Mouse (Mus musculus) urinary bladder, postnatal 10 days (tissue): ENCODE measurements around the gene Akt1s1.

Source experiments
- DNase-seq: peaks from one replicate; pipeline ENCODE4 v3.0.0; 2022; ENCODE audit warnings: low spot score

The Akt1s1 gene

DNA sequence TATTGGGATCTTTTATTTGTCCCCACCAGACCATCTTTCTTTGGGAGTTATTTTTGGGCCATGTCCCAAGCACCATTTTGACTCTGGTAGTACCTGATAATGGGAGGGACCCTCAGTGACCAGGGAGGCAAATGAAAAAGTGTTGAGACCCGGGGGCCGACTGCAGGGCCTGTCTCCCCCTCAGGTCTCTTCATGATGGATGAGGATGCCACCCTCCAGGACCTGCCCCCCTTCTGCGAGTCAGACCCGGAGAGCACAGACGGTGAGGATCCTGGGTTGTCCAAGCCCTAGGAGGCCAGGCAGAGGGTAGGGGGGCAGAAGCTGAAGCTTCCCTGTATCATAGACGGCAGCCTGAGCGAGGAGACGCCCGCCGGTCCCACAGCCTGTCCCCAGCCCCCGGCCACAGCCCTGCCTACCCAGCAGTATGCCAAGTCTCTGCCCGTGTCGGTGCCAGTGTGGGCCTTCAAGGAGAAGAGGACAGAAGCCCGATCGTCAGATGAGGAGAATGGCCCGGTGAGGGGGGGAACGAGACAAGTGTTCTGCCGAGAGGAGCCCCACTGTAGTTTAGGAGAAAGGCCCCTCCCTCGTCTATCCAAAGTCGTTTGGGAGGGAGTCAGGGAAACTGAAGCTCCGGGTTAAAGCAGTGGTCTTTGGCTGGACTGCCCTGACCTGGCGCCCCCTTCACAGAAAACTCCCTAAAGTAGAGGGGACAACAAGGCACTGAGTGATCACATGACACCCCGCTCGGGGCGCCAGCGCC, 5.0 kb downstream of the Akt1s1 start:
- DNase-seq: no peak

DNA sequence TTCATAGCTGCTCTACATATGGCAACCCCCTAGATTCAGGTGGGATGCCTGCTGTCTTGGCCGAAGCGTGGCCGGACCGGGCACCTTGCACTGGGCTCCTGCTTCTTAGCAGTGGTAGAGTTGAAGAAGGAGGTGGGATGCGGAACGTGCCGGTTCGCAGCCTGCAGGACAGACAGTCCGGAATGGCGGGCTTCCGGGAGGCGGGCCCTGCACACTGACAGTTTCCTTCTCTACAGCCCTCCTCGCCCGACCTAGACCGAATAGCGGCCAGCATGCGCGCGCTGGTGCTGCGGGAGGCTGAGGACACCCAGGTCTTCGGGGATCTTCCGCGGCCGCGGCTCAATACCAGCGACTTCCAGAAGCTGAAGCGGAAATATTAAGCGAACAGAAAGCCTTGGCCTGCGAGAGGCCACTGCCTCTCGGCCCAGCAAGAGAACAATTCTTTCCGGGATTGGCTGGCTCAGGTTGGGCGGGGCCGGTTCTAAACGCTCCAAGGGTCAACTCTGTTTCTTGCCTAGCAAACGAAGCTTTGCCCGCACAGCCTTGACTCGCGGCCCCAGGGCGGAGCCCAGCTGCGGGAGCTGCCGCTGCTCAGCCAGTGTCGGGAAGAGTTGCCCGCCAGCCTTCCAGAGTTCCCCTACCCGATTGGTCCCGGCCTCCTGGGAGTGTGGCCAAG, 5.7 kb downstream of the Akt1s1 start:
- no peak for DNase-seq

DNA sequence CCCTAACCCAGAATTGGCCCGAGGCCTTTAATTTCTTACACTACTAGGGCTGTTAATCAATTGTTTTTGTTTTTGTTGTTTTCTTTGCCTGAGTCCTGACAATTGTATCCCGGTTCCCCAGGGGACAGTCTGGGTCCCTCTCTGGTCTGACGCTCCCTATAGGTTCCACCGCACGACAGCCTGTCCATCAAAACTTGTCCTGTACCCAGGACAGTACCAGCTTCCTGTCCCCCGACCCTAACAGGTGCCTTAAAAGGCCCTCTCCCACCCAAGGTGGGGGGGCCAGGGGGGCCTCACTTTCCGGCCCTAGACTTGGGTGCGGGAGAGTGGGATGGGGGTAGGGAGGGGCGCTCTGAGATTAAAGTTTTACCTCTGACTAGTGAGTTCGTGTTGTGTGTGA, 6.2 kb downstream of the Akt1s1 start:
- DNase-seq: no peak

DNA sequence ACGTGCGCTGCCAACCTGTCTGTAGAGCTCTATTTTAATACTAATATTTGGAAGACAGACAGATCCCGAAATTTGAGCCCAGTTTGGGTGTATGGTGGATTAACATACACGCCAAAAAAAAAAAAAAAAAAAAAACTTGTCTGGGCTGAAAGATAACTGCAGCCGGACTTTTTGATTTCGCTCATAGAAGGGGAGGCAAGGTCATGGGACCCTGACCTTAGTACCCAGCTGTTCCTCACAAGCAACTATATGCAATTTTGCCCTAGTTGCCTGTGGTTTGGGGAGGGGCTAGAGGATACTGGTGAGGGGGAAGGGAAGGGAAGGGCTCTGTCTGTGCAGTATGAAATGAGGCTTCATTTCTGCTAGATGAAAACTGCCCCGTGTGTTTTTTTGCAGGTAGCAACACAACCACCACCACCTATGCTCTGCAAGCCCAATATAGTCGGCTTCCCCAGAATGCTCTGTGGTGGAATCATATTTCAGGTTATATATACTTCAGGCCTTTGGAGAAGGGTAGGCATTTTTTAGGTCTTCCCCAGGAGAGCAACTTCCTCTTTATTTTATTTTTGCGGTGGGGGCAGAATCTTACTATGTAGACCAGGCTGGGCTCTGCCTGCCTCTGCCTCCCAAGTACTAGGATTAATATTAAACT, 7.6 kb downstream of the Akt1s1 start:
- no peak for DNase-seq

DNA sequence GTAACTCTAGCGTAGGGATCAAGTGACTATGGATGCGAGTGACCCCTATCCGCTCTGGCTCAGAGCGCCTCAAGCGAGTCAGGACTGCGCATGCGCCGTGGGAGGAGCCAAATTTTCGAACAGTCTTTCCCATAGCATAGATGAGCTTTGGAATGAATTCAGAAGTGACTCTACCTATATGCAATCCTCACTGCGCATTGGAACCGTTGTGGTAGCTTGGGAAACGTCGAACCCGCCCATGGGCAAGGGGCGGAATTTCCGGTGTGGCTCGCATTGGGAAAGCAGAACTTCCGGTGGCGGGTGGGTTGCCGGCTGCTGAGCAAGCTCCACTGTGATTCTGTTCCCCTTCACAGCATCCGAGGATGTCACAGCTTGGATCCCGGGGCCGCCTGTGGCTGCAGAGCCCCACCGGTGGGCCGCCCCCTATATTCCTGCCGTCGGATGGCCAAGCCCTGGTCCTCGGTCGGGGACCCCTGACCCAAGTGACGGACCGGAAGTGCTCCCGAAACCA, 8.3 kb downstream of the Akt1s1 start, which contains the start of gene Pnkp:
Gene Pnkp (plus strand): TSS at position 98 of the 511 bp plus-strand sequence.
- no peak for DNase-seq

DNA sequence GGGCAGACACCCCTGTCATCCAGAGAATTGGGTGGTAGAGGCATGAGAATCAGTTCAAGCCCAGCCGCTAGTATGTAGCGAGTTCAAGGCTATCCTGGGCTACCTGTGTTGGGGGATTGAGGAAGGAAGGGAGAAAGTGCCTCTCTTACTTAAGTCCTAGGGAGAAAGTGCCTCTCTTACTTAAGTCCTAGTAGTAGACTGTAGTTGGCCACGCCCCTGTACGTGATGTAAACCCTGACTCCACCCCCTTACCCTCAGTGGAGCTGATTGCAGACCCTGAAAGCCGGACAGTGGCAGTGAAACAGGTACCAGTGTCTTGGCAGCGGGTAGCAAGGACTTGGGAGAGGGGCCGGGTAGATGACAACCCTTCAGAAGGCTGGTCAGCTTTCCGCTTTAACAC, 9.1 kb downstream of the Akt1s1 start:
- DNase-seq: no peak

DNA sequence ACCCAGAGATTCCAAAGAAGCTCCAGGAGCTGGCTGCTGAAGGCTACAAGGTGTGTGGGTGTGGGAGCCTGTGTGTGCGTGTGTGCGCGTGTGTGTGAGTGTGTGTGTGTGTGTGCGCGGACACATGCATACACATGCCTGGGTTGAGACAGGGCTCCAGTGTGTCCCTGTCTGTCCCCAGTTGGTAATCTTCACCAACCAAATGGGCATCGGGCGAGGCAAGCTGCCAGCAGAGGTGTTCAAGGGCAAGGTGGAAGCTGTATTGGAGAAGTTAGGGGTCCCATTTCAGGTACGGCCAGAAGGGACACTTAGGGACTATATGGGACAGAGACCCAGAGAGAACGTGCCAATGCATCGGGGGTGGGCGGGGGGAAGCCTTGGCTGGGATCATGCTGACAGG, 11.1 kb downstream of the Akt1s1 start:
- no peak for DNase-seq

DNA sequence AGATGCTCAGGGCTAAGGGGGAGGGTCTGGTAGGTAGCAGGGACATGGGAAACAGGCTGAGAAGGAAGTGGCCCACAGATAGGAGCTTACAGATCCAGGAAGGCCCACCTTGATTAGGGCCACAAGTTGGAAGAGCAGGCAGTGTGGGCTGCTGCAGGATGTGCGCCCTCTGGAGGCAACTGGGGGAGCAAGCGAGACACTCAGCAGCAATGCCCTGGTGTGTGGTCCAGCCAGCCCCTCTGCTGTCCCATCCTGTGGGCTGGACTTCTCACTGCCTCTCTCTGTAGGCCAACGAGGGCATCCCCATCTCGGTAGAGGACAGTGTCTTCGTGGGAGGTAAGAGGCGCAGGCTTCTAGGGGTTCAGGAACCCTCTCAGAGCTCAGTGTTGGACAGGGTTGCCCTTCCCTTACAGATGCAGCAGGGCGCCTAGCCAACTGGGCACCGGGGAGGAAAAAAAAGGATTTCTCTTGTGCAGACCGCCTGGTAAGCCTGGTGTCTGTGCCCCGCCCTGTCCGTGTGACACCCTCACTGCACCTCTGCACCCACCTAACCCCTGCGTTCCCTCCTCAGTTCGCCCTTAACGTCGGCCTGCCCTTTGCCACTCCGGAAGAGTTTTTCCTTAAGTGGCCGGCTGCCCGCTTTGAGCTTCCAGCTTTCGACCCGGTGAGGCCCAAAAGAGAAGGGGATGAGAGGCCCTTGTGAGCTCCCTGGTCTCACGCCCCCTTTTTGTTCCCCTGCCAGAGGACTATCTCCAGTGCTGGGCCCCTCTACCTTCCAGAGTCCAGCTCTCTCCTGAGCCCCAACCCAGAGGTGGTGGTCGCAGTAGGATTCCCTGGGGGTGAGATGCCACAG, 12.0 kb downstream of the Akt1s1 start:
- DNase-seq: no peak

DNA sequence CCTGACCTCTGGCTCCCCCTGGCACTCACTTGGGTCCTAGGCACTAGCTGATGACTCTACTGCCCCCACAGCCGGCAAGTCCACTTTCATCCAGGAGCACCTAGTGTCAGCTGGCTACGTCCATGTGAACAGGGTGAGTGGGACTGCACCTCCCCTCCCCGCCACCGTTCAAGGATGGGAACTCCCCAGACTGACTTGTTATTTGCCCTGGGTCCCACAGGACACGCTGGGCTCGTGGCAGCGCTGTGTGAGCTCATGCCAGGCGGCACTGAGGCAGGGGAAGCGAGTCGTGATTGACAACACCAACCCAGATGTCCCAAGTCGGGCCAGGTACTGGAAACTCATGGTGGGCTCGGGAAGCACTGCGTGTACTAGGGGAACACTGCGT, 12.6 kb downstream of the Akt1s1 start:
- no peak for DNase-seq

DNA sequence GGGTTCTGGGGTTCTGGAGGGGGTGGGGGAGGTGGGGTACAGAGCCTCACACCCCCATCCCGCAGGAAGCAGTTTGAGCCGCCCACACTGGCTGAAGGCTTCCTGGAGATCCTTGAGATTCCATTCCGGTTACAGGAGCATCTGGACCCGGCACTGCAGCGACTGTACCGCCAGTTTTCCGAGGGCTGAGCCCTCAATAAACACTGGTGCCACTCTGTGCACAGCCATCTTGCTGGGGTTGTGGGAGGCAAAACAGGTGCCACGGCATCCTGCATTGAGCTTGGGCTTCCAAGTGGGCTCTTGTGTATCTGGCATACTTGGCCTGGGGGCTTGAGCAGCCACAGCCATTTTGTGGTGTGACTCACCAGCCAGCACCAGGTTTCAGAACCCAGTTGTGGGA, 13.6 kb downstream of the Akt1s1 start:
- DNase-seq: no peak

DNA sequence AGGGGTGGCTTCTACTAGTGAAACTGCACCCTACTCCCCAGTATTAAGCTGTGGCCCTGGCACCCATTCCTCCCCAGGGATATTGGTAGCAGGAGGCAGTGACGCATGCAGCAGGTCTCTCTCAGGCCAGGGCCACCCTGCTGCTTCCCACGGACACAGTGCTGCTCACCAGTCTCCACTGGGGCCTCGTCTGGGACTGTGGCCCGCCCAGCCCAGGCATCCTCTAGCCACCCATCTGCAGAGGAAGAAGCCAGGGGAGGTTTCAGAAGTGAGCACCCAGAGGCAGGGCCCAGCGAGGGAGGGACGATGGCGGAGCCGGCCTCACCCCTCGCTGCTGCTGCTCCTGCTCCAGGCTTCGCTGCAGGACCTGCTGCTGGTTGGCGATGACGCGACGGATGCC, 14.4 kb downstream of the Akt1s1 start:
- no peak for DNase-seq

DNA sequence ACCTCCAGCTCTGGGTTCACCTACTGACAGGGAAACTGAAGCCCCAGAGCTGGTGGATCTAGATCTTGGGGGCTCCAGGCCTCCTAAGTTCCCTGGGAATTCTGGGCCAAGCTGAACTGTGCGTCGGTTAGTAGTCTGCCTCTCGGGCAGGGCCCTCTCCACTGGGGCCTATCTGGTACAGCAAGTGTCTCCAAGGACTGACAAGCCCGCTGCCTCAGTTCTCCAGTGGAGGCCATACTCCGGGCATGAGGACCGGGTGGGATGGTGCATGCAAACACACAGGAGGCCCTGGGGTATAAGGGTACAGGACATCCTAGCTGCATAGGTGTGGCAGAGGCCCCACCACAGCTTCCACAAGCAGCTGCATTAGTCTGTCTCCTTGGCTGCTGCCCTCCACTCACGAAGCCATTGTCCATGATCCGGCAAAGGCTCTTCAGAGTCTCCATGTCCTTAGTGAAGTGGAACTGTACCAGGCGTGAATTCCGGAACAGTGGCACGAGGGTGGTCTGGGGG, 15.2 kb downstream of the Akt1s1 start:
- DNase-seq: no peak

DNA sequence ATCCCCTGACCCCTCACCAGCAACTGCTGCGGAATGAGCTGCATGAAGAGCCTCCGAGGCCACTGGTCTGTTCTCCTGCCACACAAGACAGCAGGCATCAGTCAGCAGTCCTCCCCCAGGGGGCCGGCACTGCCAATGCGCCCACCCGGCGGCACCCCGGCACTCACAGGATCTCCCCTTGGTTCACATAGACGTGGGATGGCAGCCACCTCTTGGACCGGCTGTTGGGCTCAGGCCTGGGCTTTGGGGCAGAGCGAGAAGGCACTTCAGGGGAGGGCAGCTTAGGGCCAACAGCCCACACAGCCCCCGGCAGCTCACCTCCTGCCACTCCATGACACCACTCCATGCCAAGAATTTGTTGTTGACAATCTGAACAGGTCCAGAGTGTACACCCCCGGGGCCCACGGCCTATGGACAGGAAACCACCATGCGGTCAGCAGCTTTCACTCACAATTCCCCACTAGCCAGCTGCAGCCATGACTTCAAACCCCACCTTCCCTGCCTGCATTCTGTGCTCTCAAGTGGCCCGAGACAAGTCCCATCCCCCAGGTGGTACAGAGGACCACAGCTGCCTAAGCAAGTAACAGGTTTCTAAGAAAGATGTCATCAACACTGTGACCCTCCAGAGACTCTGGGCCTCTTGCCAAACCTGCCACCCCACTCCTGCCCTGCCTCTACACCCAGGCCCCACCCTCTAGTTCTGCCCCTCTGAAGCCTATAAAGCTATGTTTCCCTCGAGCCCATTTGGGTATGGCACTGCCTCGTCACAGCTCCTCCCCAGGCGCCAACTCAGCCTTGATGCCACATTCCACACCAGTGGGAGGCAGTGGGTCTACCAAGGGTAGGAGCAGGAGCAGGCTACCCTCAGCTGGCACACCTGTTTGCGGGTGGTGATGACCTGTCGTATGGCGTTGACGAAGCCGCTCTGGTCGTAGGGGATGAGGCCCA, 16.1 kb downstream of the Akt1s1 start:
- DNase-seq: no peak

DNA sequence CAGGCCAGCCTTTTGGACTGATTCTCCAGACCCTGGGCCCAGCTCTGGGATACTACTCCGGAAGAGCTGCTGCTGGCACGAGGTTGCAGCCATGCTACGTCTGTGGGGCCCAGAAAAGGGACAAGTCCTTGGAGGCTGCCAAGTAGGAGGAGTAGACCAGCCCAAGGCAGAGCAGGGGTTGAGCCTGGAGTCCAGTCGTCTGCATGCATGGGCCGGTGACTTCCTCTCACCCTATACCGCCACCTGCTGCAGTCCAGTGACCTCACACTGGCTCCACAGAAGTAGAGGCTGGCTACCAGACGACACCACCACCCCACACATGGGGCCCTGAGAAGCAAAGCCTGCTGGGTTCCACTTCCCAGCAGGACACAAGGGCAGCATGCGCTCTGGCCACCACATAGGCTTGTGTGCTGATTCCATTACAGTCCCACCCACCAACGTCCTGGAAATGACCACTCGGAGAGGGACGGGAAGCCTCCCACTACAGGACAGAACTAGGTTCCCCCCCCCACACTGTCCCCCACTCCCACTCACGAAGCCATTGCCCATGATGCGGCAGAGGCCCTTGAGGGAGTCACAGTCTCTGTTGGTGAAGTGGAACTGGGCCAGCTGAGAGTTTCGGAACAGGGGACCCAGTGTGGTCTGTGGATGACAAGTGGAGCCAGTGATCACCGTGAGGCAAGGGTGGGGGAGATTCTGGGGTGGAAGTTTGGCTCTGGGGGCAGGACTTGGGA, 17.7 kb downstream of the Akt1s1 start:
- DNase-seq: no peak

DNA sequence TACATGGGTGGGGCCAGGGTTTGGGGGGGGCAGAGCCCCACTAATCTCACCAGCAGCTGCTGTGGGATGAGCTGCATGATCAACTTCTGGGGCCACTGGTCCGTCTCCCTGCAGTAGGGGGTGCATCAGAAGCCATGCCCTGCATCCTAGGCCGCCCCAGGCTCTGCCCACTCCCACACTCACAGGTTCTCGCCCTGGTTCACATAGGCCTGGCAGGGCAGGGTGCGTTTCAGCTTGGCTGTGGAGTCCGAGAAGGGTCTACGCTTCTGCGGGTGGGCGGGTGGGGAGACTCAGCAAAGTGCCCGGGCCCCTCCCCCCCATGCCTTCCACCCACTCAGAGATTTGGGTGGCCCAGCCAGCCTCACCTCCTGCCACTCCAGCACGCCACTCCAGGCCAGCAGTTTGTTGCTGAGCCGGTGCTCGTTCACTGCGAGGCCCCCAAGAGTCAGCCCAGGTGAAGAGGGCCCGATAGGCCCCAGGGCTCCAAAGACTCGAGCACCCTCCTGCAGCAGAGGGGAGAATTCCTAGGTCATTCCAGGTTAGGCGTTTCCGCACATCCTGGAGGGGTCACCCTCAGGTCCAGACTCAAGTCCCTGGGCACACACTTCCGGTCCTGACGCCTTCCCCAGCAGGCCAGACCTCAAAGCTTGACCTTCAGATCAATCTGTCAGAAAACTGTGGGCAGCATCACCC, 18.4 kb downstream of the Akt1s1 start:
- no peak for DNase-seq

DNA sequence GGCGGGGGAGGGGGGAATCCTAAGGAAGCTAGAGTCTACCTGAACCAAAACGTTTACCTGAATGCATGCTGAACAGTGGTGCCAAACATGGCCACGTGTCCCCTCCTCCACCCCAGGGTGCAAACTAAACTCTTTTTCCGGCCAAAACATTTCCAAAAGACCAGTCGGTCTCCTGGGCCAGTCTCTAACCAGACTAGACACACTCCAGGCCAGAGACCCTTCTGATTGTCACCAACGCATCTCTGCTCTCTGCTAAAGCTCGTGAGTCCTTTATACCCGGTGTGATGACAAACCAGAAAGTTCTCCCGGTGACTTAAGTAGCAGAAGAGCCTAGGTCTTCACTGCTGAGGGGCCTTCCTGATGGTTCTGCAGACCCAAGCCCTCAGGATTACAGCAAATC, 19.0 kb downstream of the Akt1s1 start:
- DNase-seq: no peak

DNA sequence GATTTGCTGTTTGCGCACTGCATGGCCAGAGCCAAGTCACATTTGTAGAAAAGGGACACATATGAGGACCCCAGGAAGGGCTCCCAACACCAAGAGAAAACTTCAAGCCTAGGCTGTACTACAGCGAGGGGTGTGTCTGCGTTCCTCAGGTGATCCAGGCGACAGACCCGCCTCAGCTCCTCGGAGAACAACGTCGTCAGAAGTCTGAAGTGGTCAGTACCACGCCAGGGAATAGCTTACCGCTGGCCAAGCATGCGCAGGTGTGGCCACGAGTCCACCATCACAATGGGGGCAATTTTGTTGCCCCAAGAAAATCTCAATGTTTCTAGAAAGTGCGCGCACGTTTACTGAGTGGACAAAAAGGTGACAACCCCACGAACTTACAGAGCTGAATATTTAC, 19.7 kb downstream of the Akt1s1 start:
- no peak for DNase-seq

DNA sequence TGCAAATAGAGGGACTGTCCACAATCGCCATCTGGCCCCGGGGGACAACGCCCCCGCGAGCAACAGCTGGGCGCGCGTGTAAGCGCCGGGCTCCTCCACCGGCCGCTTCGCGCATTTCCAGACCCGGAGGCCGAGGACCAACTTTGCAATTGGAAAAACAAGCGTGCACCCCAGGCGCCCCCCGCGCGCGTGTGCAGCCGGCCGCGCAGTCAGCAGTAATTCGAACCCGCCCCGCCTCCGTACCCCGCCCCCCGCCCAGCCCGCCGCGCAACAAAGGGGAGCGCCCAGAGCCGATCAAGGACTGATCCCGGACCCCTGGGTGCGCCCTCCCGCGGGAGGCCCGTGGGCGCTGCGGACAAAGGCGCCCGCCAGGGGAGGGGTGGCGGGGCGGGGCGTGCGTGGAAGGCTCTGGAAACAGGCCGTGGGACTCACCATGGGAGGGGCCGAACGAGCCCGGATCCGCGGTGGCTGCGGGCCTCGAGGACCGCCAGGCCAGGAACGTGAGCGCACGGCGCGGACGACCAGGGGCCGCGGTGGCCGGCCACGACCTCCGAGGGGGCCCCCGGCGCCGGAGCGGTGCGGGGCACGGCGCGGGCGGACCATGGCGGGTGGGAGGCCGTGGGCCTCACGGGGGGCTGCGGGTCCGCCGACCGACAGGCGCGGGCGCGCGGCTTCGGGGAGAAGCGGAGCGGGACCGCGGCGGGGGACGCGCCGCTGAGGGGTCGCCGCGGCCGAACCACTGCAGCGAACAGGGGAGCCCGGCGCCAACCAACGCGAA, 20.3 kb downstream of the Akt1s1 start:
- DNase-seq: no peak
